Mouse (Mus musculus) c-Kit-negative CD71-positive TER-119-positive erythroid progenitor cells, embryonic 14.5 days (primary cell): ENCODE measurements around the gene Rab8a.
A peak's percentile ranks its signal among the peaks of the same experiment; 100 is the strongest.

ENCODE experiments used
- DNase-seq: peaks from one replicate; pipeline ENCODE4 v3.0.0-alpha.2; 2013; ENCODE audit warnings: low read depth, low spot score

Rab8a gene

GRCm38 (mm10) chr8:72146056-72146455, 14.9 kb upstream of the Rab8a start:
- no peak for DNase-seq

GRCm38 (mm10) chr8:72146556-72146955, 14.4 kb upstream of the Rab8a start:
- DNase-seq: no peak

- no peak for DNase-seq
These were observed 13.7 kb upstream of the Rab8a start for GRCm38 (mm10) chr8:72147266-72147665.

- no peak for DNase-seq
These were observed 11.9 kb upstream of the Rab8a start for GRCm38 (mm10) chr8:72149056-72149455.

- no peak for DNase-seq
These were observed 9.5 kb upstream of the Rab8a start for GRCm38 (mm10) chr8:72151418-72152078.

GRCm38 (mm10) chr8:72153382-72153781, 7.6 kb upstream of the Rab8a start:
- no peak for DNase-seq

- DNase-seq: no peak
These were observed 2.9 kb upstream of the Rab8a start for GRCm38 (mm10) chr8:72158096-72158495.

- no peak for DNase-seq
These were observed 2.3 kb upstream of the Rab8a start for GRCm38 (mm10) chr8:72158726-72159125.

- peak; percentile 8 for DNase-seq
These were observed 993 bp upstream of the Rab8a start for GRCm38 (mm10) chr8:72160007-72160406.

- DNase-seq: no peak
These were observed 1.8 kb downstream of the Rab8a start for GRCm38 (mm10) chr8:72162821-72163220.

- DNase-seq: no peak
These were observed 8.2 kb downstream of the Rab8a start for GRCm38 (mm10) chr8:72169098-72169668.

- DNase-seq: no peak
These were observed 8.8 kb downstream of the Rab8a start for GRCm38 (mm10) chr8:72169681-72170249.

- peak; percentile 32 for DNase-seq
These were observed 16.4 kb downstream of the Rab8a start for GRCm38 (mm10) chr8:72177346-72177925.

- no peak for DNase-seq
These were observed 22.7 kb downstream of the Rab8a start for GRCm38 (mm10) chr8:72183554-72184202.

- DNase-seq: no peak
These were observed 26.9 kb downstream of the Rab8a start for GRCm38 (mm10) chr8:72187793-72188331.

GRCm38 (mm10) chr8:72189417-72190214, 28.6 kb downstream of the Rab8a start, which contains the start of gene Hsh2d:
TSS of gene Hsh2d (plus strand) at chr8:72189638.
- no peak for DNase-seq

- no peak for DNase-seq
These were observed 29.2 kb downstream of the Rab8a start for GRCm38 (mm10) chr8:72190215-72190539.

GRCm38 (mm10) chr8:72192065-72192464, 31.1 kb downstream of the Rab8a start:
- DNase-seq: no peak

GRCm38 (mm10) chr8:72197997-72198396, 37.0 kb downstream of the Rab8a start:
- DNase-seq: no peak

GRCm38 (mm10) chr8:72208582-72208981, 47.6 kb downstream of the Rab8a start:
- no peak for DNase-seq

- DNase-seq: no peak
These were observed 49.2 kb downstream of the Rab8a start for GRCm38 (mm10) chr8:72210222-72210621.
